Mouse (Mus musculus): ENCODE results near the gene Nek7.

The Nek7 gene

GRCm38 (mm10) chr1:138571038-138571441, 48.9 kb downstream of the Nek7 start:
- DNase-seq (ENCODE audit: low spot score in 2 of 2): no peak

- DNase-seq (ENCODE audit: low spot score in 2 of 2): no peak
Observed at GRCm38 (mm10) chr1:138568434-138569232, 51.3 kb downstream of the Nek7 start.

- no peak for DNase-seq (ENCODE audit: low spot score in 2 of 2)
Observed at GRCm38 (mm10) chr1:138567946-138568345, 52.0 kb downstream of the Nek7 start.

- no peak for DNase-seq (ENCODE audit: low spot score in 2 of 2)
Observed at GRCm38 (mm10) chr1:138564677-138565076, 55.3 kb downstream of the Nek7 start.

GRCm38 (mm10) chr1:138560733-138561132, 59.2 kb downstream of the Nek7 start:
- no peak for DNase-seq (ENCODE audit: low spot score in 2 of 2)

GRCm38 (mm10) chr1:138559213-138560101, 60.5 kb downstream of the Nek7 start:
- no peak for DNase-seq (ENCODE audit: low spot score in 2 of 2)

GRCm38 (mm10) chr1:138558342-138558741, 61.6 kb downstream of the Nek7 start:
- DNase-seq (ENCODE audit: low spot score in 2 of 2): no peak

- DNase-seq (ENCODE audit: low spot score in 2 of 2): no peak
Observed at GRCm38 (mm10) chr1:138554926-138555325, 65.0 kb downstream of the Nek7 start.

- DNase-seq (ENCODE audit: low spot score in 2 of 2): no peak
Observed at GRCm38 (mm10) chr1:138550184-138550583, 69.8 kb downstream of the Nek7 start.

GRCm38 (mm10) chr1:138542170-138542515, 77.8 kb downstream of the Nek7 start:
- DNase-seq (ENCODE audit: low spot score in 2 of 2): no peak

GRCm38 (mm10) chr1:138541495-138542169, 78.3 kb downstream of the Nek7 start:
- DNase-seq (ENCODE audit: low spot score in 2 of 2): no peak

GRCm38 (mm10) chr1:138539713-138540112, 80.2 kb downstream of the Nek7 start:
- DNase-seq (ENCODE audit: low spot score in 2 of 2): no peak

GRCm38 (mm10) chr1:138538217-138538616, 81.7 kb downstream of the Nek7 start:
- DNase-seq (ENCODE audit: low spot score in 2 of 2): no peak

GRCm38 (mm10) chr1:138535758-138536574, 84.0 kb downstream of the Nek7 start:
- DNase-seq (ENCODE audit: low spot score in 2 of 2): no peak

GRCm38 (mm10) chr1:138530604-138531003, 89.3 kb downstream of the Nek7 start:
- no peak for DNase-seq (ENCODE audit: low spot score in 2 of 2)

- no peak for DNase-seq (ENCODE audit: low spot score in 2 of 2)
Observed at GRCm38 (mm10) chr1:138523962-138524361, 96.0 kb downstream of the Nek7 start.

GRCm38 (mm10) chr1:138518235-138518634, 101.7 kb downstream of the Nek7 start:
- no peak for DNase-seq (ENCODE audit: low spot score in 2 of 2)

GRCm38 (mm10) chr1:138517360-138518099, 102.4 kb downstream of the Nek7 start:
- DNase-seq (ENCODE audit: low spot score in 2 of 2): no peak

- no peak for DNase-seq (ENCODE audit: low spot score in 2 of 2)
Observed at GRCm38 (mm10) chr1:138516946-138517345, 103.0 kb downstream of the Nek7 start.

- no peak for DNase-seq (ENCODE audit: low spot score in 2 of 2)
Observed at GRCm38 (mm10) chr1:138515362-138515761, 104.6 kb downstream of the Nek7 start.

GRCm38 (mm10) chr1:138513982-138514381, 106.0 kb downstream of the Nek7 start:
- no peak for DNase-seq (ENCODE audit: low spot score in 2 of 2)

Data from urinary bladder, adult 18-20 months (tissue).